Mouse (Mus musculus) brain, embryonic 18.5 days (tissue): ENCODE results near the gene Hirip3.

Experiments used
- DNase-seq: peaks from one replicate; pipeline ENCODE4 v3.0.0-alpha.2; 2012; ENCODE audit warnings: low read depth, low spot score

Hirip3 gene

GRCm38 (mm10) chr7:126905590-126905989, 43.8 kb downstream of the Hirip3 start:
- no peak for DNase-seq

- no peak for DNase-seq
These were observed 53.1 kb downstream of the Hirip3 start for GRCm38 (mm10) chr7:126914844-126915243.
